Mouse (Mus musculus) v-Abl transformed pro-B cells (cell line): Measurements from ENCODE around the gene Pex13.
"Not testable (repeated sequence)": the region's sequence is repeated elsewhere in the genome, so short reads cannot be mapped to it uniquely, and the experiment has no call there.

Source experiments
- in situ Hi-C, 2 experiments: fragments of 400-800 bp; cut with MboI; formaldehyde crosslinking; loops; one replicate each; pipeline ENCODE4 v1.15.1; 2025; ENCODE audit not compliant: unreplicated experiment in 2 of 2

Pex13 gene

GRCm38 (mm10) chr11:23657791-23658190 is 8.0 kb downstream of the Pex13 start:
- in situ Hi-C loops, result loop anchor here in 1 of 2 experiments (25.0 kb wide), 1 partner anchor 670 kb away; the partner anchor contains the start of genes Cct4, Commd1 and Gm28048

GRCm38 (mm10) chr11:23653666-23654065 is 12.1 kb downstream of the Pex13 start:
- in situ Hi-C loops, result loop anchor here in 1 of 2 experiments (25.0 kb wide), 1 partner anchor 666 kb away; the partner anchor contains the start of genes Cct4, Commd1 and Gm28048

DNA sequence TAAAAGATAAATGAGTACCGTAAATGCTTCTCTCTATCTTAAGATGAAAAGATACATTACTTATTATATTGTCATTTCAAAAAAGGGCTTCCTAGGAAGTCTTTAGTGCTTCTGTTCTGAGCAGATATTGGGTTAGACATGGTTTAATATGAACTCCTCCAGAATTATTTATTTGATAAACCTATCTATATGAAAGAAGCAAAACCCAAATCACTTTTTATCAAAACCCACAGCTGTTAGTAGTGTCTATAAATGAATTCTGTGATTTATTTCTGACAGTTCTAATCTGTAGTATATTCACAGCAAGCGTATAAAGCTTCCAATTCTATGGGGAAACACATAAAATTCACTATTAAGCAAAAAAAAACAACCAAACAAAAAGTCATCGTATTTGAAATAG is 17.9 kb downstream of the Pex13 start:
- in situ Hi-C loops, result no loop called here

- in situ Hi-C loops, result no loop called here
Measured at GRCm38 (mm10) chr11:23647431-23647830, 18.3 kb downstream of the Pex13 start.

DNA sequence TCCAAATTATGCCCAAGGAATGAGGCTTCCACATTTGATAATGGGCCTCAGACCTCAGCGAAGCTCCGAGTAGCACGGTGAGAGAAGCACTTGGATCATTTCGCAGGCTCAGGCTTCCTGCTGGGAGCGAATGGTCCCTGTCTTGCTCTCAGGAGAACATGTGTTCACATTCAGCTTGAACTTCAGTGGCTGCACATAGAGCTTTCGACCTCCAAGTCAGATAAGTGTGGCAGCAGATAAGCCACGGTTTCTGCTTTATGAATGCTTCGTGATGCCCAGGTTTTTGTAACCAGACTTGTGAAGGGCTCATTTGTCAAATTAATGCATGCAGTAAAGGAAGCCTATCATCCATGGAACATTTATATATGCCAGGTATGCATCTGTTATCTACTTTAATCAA is 31.2 kb downstream of the Pex13 start:
- in situ Hi-C loops, result loop anchor here in 1 of 2 experiments (5.0 kb wide), 1 partner anchor 33 kb away; the partner anchor contains the start of genes Pex13 and Pus10

DNA sequence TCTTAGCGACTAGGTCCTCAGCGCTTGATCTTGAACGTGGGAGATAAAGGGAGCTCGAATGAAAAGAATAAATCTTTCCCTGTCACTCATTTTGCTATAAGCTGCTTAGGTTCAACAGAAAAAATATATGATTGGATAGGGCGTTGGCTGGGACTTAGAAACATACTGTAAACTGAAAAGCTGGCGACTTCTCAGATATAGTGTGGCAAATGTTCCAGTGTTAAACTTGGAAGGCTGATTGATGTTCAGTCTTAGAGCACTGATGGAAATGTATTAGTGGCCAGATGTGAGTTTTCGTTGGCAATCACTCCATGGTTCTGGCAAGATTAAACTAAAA is 31.9 kb downstream of the Pex13 start:
- in situ Hi-C loops, result loop anchor here in 1 of 2 experiments (5.0 kb wide), 1 partner anchor 33 kb away; the partner anchor contains the start of genes Pex13 and Pus10

DNA sequence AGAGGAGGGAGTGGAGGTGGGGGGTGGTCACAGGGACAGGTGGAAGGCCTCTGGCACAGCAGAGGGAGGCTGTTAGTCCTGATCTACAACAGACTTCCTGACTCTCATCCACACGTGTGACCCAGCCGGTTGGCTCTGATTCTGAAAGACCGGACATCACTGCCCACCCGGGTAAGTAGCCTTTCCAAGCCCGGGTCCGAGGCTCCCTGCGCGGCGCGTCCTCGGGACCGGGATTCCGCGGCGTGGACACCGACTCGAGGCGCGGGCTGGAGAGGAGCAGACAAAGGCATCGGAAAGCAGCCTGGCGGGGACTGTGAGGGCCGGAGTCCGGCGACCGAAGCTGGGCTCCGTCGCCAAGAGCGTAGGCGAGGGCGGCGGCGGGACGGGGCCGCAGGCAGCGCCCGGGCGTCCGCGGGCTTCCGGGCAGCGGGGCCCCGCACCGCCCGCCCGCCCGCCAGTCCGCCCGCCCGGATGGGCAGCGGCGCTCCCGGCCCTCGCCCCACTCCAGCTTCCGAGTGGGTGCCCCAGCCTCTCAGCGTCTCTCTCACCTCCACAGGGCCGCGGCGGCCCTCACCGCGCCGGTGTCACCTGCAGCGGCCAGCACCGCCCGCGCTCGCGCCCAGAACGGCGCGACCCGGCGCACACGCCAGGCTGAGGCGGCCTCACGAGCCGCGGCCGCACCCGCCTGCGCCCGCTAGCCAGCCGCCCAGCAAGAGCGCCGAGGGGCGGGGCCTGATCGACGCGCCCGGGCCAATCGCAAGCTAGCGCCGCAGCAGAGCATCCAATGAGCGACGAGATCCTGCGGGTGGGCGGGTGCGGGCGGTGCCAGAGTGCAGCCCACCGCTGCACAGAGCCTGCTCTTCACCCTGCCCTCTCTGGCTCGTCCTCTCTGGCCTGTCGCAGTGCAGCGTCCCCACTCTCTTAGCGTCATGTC is 32.5 kb downstream of the Pex13 start, which contains the start of gene 0610010F05Rik:
0610010F05Rik (minus strand) TSS at position 695 of the 934 bp plus-strand sequence.
- in situ Hi-C loops, result loop anchor here in 1 of 2 experiments (5.0 kb wide), 1 partner anchor 34 kb away; the partner anchor contains the start of genes Pex13 and Pus10

DNA sequence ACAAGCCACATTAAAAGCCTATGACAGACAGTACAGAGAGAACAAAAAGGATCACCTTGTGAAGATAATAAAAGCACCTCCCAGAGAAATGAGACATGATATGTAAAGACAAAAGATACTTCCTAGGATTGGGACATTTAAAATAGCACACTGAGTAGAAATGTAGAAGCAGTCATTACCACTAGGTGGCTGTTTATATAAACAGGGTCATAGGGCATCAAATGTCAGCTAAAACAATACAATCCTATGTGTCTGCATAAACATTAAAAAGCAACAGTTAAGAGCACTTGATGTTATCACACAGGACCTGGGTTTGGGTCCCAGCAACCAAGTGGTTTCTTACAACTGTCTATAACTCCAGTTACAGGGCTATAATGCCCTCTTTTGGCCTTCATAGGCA is 35.1 kb downstream of the Pex13 start:
- in situ Hi-C loops, result loop anchor here in 1 of 2 experiments (5.0 kb wide), 1 partner anchor 37 kb away; the partner anchor contains the start of genes Pex13 and Pus10

DNA sequence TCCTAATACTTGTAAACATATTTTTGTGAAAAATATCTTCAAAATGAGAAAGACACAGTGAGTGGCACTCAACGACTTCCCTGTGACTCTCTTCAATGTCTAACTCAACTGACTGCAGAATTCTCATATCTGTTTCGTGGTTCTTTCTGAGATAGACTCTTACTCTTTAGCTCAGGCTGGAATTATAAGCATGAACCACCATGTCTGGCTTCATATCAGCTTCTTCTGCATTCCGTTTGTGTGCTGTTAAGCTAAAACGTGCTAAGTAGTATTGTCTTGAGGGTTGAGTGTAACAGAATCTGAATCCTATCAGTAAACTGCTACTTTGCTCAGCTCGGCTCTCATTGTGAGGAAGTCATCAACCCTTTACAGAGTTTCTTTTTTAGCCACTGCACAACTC is 46.8 kb downstream of the Pex13 start:
- in situ Hi-C loops, result no loop called here

GRCm38 (mm10) chr11:23614546-23614945 is 51.2 kb downstream of the Pex13 start:
- in situ Hi-C loops, result no loop called here

DNA sequence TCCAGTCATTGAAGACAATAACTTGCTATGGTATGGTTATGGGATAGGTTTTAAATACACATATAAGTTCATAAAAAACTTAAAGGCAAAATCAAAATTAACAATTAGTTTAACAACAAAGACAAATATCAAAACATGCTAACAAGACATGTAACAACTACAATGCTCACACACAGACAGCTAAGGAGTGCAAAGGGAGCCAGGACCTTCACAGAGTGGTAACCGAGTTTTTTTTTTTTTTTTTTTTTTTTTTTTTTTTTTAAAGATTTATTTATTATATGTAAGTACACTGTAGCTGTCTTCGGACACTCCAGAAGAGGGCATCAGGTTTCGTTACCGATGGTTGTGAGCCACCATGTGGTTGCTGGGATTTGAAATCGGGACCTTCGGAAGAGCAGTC is 58.5 kb downstream of the Pex13 start:
- in situ Hi-C loops, result not testable (repeated sequence)
